Mouse (Mus musculus) CH12.LX (cell line): ENCODE data around the gene Hoxd1. TPM values are rescaled to one million over a fixed set of nuclear protein-coding genes. Genes with fewer than 3 reads are reported as not detected.

Experiments used
- DNase-seq: peaks from one replicate; pipeline ENCODE4 v3.0.0-alpha.2; 2013; ENCODE audit errors: extremely low read depth
- H3K27ac ChIP-seq: 2 replicates; pipeline ENCODE4 v1.5.1; 2012; ENCODE audit warnings: low read depth, mild to moderate bottlenecking, control low read depth, moderate library complexity; ENCODE audit not compliant: insufficient read depth
- H3K27me3 ChIP-seq: replicated peaks from 2 replicates; pipeline ENCODE3; 2012; ENCODE audit warnings: inconsistent platforms
- H3K36me3 ChIP-seq, 2 experiments: replicated peaks in 1 of 2; 2 replicates each; pipeline versions ENCODE3 to v1.6.1; 2012; ENCODE audit warnings: inconsistent platforms in 1 of 2, low read length in 1 of 2, mild to moderate bottlenecking in 1 of 2, mixed read lengths in 1 of 2, moderate library complexity in 1 of 2; ENCODE audit not compliant: control insufficient read depth in 1 of 2, insufficient read depth in 1 of 2
- H3K4me1 ChIP-seq, 2 experiments: 2 replicates each; pipeline ENCODE4 v1.6.1; 2012; ENCODE audit warnings: inconsistent platforms in 1 of 2, moderate library complexity in 1 of 2; ENCODE audit not compliant: insufficient read depth in 2 of 2, control insufficient read depth in 1 of 2
- H3K4me2 ChIP-seq: 2 replicates; pipeline ENCODE4 v1.6.1; 2012; ENCODE audit warnings: low read depth, mild to moderate bottlenecking, control low read depth; ENCODE audit not compliant: poor library complexity, insufficient read depth, severe bottlenecking
- H3K4me3 ChIP-seq, 3 experiments: fragments of 150-350 bp in 1 of 3; sonication (generic) in 1 of 3; replicated peaks in 1 of 3; 2 replicates each; pipeline versions ENCODE3 to v1.5.1; 2011 to 2012; ENCODE audit warnings: low read depth in 2 of 3, low read length in 2 of 3, mild to moderate bottlenecking in 2 of 3, moderate library complexity in 2 of 3, control low read depth in 1 of 3, improper control_type of control experiment in 1 of 3, inconsistent platforms in 1 of 3, mixed read lengths in 1 of 3; ENCODE audit not compliant: poor library complexity in 1 of 3
- H3K79me2 ChIP-seq: replicated peaks from 2 replicates; pipeline ENCODE4 v1.6.1; 2012; ENCODE audit warnings: mild to moderate bottlenecking, moderate library complexity; ENCODE audit not compliant: control insufficient read depth, poor library complexity, insufficient read depth, severe bottlenecking; ENCODE audit errors: extremely low read depth
- H3K9ac ChIP-seq: 2 replicates; pipeline ENCODE4 v1.6.1; 2012; ENCODE audit warnings: low read depth, mild to moderate bottlenecking, control low read depth, moderate library complexity; ENCODE audit not compliant: insufficient read depth
- H3K9me3 ChIP-seq: replicated peaks from 2 replicates; pipeline ENCODE3; 2012; ENCODE audit warnings: low read length, inconsistent platforms, mixed read lengths
- BHLHE40 ChIP-seq: IDR thresholded peaks from 2 replicates; pipeline ENCODE4 v1.6.1; 2011; ENCODE audit warnings: mild to moderate bottlenecking, low read depth, low read length, improper control_type of control experiment
- CHD1 ChIP-seq: IDR thresholded peaks from 2 replicates; pipeline ENCODE4 v1.6.1; 2012; ENCODE audit warnings: low read depth, low read length, improper control_type of control experiment, inconsistent platforms
- E2F4 ChIP-seq: IDR thresholded peaks from 2 replicates; pipeline ENCODE4 v1.6.1; 2011; ENCODE audit warnings: low read depth, low read length, improper control_type of control experiment; ENCODE audit not compliant: insufficient replicate concordance
- EP300 ChIP-seq: IDR thresholded peaks from 2 replicates; pipeline ENCODE4 v1.6.1; 2011; ENCODE audit warnings: low read length, improper control_type of control experiment
- ETS1 ChIP-seq: conservative IDR thresholded peaks from 2 replicates; pipeline ENCODE4 v1.6.1; 2012; ENCODE audit warnings: low read depth, mild to moderate bottlenecking, inconsistent platforms, low read length, improper control_type of control experiment, moderate library complexity
- GABPA ChIP-seq: IDR thresholded peaks from 2 replicates; pipeline ENCODE4 v1.6.1; 2012; ENCODE audit warnings: low read depth, low read length, improper control_type of control experiment, inconsistent platforms; ENCODE audit not compliant: insufficient replicate concordance
- IRF4 ChIP-seq: IDR thresholded peaks from 2 replicates; pipeline ENCODE4 v1.6.1; 2014; ENCODE audit warnings: low read depth, mild to moderate bottlenecking, inconsistent platforms, low read length, improper control_type of control experiment
- JUN ChIP-seq: IDR thresholded peaks from 2 replicates; pipeline ENCODE4 v1.6.1; 2011; ENCODE audit warnings: low read depth, mild to moderate bottlenecking, low read length, improper control_type of control experiment, moderate library complexity; ENCODE audit not compliant: insufficient read depth
- MAFK ChIP-seq: IDR thresholded peaks from 2 replicates; pipeline ENCODE4 v1.6.1; 2011; ENCODE audit warnings: low read length, improper control_type of control experiment; ENCODE audit not compliant: insufficient replicate concordance
- MEF2A ChIP-seq: IDR thresholded peaks from 2 replicates; pipeline ENCODE4 v1.6.1; 2014; ENCODE audit warnings: low read depth, mild to moderate bottlenecking, inconsistent platforms, low read length, improper control_type of control experiment, borderline replicate concordance
- NELFE ChIP-seq: IDR thresholded peaks from 2 replicates; pipeline ENCODE4 v1.6.1; 2011; ENCODE audit warnings: low read depth, low read length, improper control_type of control experiment
- NRF1 ChIP-seq: IDR thresholded peaks from 2 replicates; pipeline ENCODE4 v1.6.1; 2014; ENCODE audit warnings: low read depth, mild to moderate bottlenecking, inconsistent platforms, low read length, improper control_type of control experiment, moderate library complexity
- PAX5 ChIP-seq: IDR thresholded peaks from 2 replicates; pipeline ENCODE4 v1.6.1; 2012; ENCODE audit warnings: low read length, inconsistent platforms, mixed read lengths
- POLR2A ChIP-seq: IDR thresholded peaks from 2 replicates; pipeline ENCODE4 v1.6.1; 2011; ENCODE audit warnings: low read depth, mild to moderate bottlenecking, improper control_type of control experiment, low read length
- SMC3 ChIP-seq: IDR thresholded peaks from 2 replicates; pipeline ENCODE4 v1.6.1; 2011; ENCODE audit warnings: low read depth, low read length, improper control_type of control experiment
- USF1 ChIP-seq: IDR thresholded peaks from 2 replicates; pipeline ENCODE4 v1.6.1; 2014; ENCODE audit warnings: low read depth, mild to moderate bottlenecking, inconsistent platforms, low read length, improper control_type of control experiment
- USF2 ChIP-seq: conservative IDR thresholded peaks from 2 replicates; pipeline ENCODE4 v1.6.1; 2011; ENCODE audit warnings: low read depth, low read length, improper control_type of control experiment
- ZC3H11A ChIP-seq: IDR thresholded peaks from 2 replicates; pipeline ENCODE4 v1.6.1; 2012; ENCODE audit warnings: low read depth, mild to moderate bottlenecking, inconsistent platforms, low read length, improper control_type of control experiment
- ZKSCAN1 ChIP-seq: IDR thresholded peaks from 2 replicates; pipeline ENCODE4 v1.6.1; 2012; ENCODE audit warnings: low read depth, inconsistent platforms, low read length, improper control_type of control experiment, borderline replicate concordance
- ZMIZ1 ChIP-seq: IDR thresholded peaks from 2 replicates; pipeline ENCODE4 v1.6.1; 2012; ENCODE audit warnings: low read depth, mild to moderate bottlenecking, inconsistent platforms, low read length, improper control_type of control experiment
- dilution Hi-C: fragments of 300-500 bp; cut with MboI; formaldehyde crosslinking; loops from 2 replicates; pipeline ENCODE4 v1.14.3; 2020; ENCODE audit warnings: low sequenced_read_pairs; ENCODE audit not compliant: extremely low pct_unique_long_range_greater_than_20kb, extremely low pct_ligation_motif_present
- in situ Hi-C: fragments of 300-500 bp; cut with MboI; formaldehyde crosslinking; loops from 3 replicates; pipeline ENCODE4 v1.14.3; 2019; ENCODE audit warnings: low sequenced_read_pairs, low pct_ligation_motif_present, low pct_unique_long_range_greater_than_20kb, mixed read lengths
- polyA plus RNA-seq: library from polyadenylated mRNA; unstranded; fragments of >175 nt; gene quantifications from 2 replicates; pipeline ENCODE4 v1.2.1, GENCODE M21; 2012; ENCODE audit warnings: low read depth; ENCODE audit not compliant: insufficient read length
- total RNA-seq, 2 experiments: library from RNA; depleted of rRNA; stranded (reverse); fragments of 300-350 nt in 1 of 2; fragments of >200 nt in 1 of 2; gene quantifications; 2 replicates each; pipeline ENCODE4 v1.2.3; 2012 to 2014

The Hoxd1 gene
- total RNA-seq (2012; rRNA removed) (not detected in 2 replicates), total RNA-seq (2014; rRNA removed) (not detected in 2 replicates), polyA plus RNA-seq (not detected in 2 replicates)

DNA sequence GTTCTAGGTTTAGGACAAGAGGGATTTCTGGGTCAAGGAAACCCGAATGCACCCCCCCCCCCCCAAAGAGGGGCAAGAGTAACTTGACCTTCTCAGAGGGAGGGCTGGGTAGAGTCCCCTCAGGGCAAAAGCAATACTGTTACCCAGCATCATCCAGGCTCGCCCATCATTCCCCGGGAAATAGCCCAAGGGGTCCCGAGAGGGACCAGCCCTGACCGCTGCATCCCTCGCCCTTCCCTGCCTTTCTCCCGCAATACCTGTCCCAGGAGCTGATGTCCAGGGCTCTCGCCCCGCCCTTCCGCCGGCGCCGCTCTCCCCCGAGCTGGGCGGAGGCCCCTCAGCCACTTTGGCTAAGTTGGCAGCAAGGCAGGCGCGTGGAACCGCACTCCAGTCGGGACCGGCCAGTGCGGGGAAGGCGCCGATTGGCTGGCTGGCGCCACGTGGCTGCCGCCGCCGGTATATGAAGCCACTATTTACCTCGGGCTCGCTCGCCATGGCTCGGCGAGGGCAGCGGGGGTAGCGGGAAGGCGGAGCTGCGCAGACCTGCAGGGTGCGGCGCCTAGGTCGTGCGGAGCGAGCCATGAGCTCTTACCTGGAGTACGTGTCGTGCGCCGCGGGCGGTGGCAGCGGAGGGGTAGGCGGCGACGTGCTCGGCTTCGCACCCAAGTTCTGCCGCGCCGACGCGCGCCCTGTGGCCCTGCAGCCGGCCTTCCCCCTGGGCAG, at the start of gene Hoxd1:
Gene Hoxd1 (plus strand): TSS at position 459 of the 723 bp plus-strand sequence.
- no peak within 1 kb of the TSS for H3K27ac ChIP-seq
- H3K4me1 ChIP-seq, result no peaks in the 10 kb centered on the region
- no peaks in the 10 kb centered on the region for H3K36me3 ChIP-seq
- no peak within 1 kb of the TSS for H3K4me2 ChIP-seq
- TF ChIP-seq EP300 (no peak), MAFK (no peak), ZMIZ1 (no peak), ZKSCAN1 (no peak), IRF4 (no peak), USF1 (no peak), ETS1 (no peak), GABPA (no peak), CHD1 (no peak), ZC3H11A (no peak), NELFE (no peak), NRF1 (no peak), E2F4 (no peak), USF2 (no peak)
- no peaks in the 10 kb centered on the region for H3K27me3 ChIP-seq
- no peaks in the 10 kb centered on the region for H3K79me2 ChIP-seq
- peaks cover 6% of the 10 kb centered on the region for H3K9me3 ChIP-seq
- no peak within 1 kb of the TSS for H3K4me3 ChIP-seq
- no peak within 1 kb of the TSS for H3K9ac ChIP-seq
- in situ Hi-C loops (no loop called here), dilution Hi-C loops (no loop called here)
- DNase-seq, result no peak

DNA sequence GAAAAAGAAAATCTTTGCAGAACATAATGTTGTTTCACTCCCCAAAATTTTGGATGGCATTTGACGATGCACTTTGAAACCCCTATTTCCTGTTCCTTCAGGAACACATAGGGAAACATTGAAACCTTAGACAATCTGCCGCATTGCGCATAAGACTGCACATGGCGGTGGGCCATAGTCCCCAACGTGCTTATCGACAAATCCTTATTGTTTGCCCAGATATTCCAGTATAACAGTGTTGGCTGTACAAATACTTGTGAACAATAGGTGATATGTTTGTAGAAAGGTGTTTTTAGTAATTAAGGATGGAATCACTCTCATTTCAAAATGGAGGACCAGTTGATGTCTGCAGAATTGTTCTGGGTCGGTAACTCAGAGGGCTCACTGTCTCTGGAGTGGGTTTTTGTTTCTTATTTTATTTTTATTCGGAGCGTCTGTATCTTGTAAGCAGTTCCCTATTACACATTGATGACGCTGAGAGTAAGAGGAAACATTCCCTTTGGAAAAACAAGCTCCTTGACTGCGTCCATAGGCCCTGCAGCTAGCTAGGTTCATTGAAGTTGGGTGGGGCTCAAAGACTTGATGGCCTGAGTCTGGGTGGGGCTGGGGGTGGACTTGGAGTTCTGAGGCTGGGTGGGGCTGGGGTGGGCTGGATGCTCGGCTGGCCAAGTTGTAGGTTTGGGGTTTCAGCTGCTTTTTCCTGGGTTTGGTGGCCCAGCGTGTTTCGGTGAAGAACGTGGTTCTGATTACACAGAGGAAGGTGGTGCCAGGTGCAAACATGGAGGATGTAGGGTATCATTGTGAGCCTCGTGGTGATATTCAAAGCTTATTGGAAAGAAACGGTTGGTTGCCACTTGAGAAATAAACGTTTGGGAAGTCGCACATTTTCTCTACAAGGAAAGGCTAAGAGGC, 49.3 kb upstream of the Hoxd1 start:
- dilution Hi-C loops, result no loop called here
- peaks cover 4% of the 10 kb centered on the region for H3K9me3 ChIP-seq
- H3K27ac ChIP-seq, result no peak overlapping the region
- TF ChIP-seq BHLHE40, result no peak
- no peak for TF ChIP-seq MEF2A
- no peak for TF ChIP-seq SMC3
- TF ChIP-seq JUN, result no peak
- no peak for TF ChIP-seq USF2
- no peak for TF ChIP-seq ETS1
- no peak for TF ChIP-seq NRF1
- no peak for TF ChIP-seq PAX5
- TF ChIP-seq CHD1, result no peak
- no peak for TF ChIP-seq POLR2A
- no peak overlapping the region for H3K4me2 ChIP-seq
- peaks cover 6 to 12% of the 10 kb centered on the region in 2 experiments; a peak in 3 of 4 replicates for H3K4me1 ChIP-seq
- H3K9ac ChIP-seq, result no peak overlapping the region
- no peaks in the 10 kb centered on the region for H3K79me2 ChIP-seq
- in situ Hi-C loops, result loop anchor here (25.0 kb wide), 1 partner anchor 874 kb away; no protein-coding TSS in a partner anchor
- no peak for DNase-seq
- H3K4me3 ChIP-seq, result no peak overlapping the region
- no peaks in the 10 kb centered on the region for H3K27me3 ChIP-seq
- H3K36me3 ChIP-seq, result no peaks in the 10 kb centered on the region
